Mouse (Mus musculus): ENCODE results near the gene Fam149b.

- no peak for TF ChIP-seq GATA1 (IDR thresholded peaks at IDR 0.05; ENCODE audit: low read length)
- TF ChIP-seq TAL1 (IDR thresholded peaks at IDR 0.05; ENCODE audit: low read length): no peak
Measured at GRCm38 (mm10) chr14:20397220-20397619, 49.3 kb downstream of the Fam149b start.
